Mouse (Mus musculus) liver, embryonic 14.5 days (tissue): ENCODE data around the gene Tcn2.

ENCODE experiments used
- CTCF ChIP-seq: IDR thresholded peaks from 2 replicates; pipeline ENCODE4 v1.5.1; 2016; ENCODE audit warnings: antibody characterized with exemption, low read depth, control low read depth
- EP300 ChIP-seq: IDR thresholded peaks from 2 replicates; pipeline ENCODE4 v1.6.1; 2016; ENCODE audit warnings: antibody characterized with exemption, low read depth

DNA sequence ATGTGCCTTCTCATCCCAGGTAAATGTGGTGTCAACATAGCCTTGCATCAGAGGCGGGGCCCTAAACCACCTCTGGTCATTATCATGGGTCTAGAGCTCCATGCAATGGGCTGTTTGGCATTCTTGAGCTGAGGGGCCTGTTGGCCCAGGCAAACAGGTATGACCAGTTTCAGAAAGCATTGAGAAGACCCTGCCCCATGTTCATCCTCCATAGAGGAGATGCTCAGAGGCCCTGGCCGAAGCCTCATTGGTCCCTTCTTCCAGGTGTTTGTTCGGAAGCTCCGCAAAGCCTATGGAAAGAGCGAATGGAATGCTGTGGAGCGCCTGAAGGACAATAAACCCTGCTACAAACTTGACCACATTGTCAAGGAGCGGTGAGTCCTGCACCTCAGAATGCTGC is 38.4 kb upstream of the Tcn2 start:
- TF ChIP-seq CTCF (no peak), EP300 (no peak)
